Mouse (Mus musculus) spleen, postnatal 10 days (tissue): ENCODE measurements around the gene Pla1a.

Experiments used
- DNase-seq, 2 experiments: peaks; one replicate each; pipeline ENCODE4 v3.0.0; 2021 to 2022; ENCODE audit warnings: low spot score in 2 of 2

The Pla1a gene

DNA sequence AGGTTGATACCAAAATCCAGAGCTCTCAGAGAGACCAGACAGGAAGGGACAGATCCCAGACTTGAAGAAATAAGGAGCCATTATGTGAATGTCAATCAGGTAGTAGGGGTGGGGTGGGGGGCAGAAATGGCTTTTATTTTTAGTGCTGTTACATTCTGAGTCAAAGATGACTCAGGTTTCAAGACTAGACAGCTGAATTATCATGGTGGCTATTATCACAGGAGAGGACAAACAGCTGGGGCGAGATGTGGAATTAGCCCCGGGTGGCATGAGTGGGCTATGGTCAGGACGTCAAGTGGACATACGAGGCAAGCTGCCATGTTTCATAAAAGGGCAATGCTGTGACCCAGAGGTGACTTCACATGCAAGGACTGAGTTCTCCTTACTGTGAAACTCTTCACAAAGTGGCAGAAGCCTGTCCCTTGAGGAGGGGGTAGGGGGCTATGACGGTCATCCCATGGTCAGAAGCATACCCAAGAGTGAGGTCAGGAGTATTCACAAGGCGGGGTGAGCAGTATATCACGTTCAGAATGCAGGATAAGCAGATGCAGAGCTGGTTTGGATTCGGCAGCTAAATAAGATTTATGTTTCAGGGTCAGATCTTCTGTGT is 43.6 kb downstream of the Pla1a start:
- no peak for DNase-seq

- DNase-seq, result no peak
Measured at GRCm38 (mm10) chr16:38388757-38389156, 44.2 kb downstream of the Pla1a start.

DNA sequence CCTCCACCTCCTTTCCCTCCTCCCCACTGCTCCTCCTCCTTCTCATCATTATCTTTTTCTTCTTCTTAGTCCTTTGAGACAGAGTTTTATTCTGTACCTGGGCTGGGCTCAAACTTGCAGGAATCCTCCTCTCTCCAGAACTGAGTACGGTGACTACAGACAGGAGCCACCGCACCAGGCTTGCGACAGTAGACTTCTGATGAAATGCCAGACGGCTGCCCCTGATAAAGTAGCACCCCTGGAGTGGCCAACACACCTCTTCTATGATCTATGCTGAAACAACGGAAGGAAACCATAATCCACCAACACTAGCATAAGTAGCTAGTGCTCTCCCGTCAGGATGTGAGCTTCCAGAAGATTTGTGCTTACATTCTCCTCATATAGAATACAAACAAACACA is 45.6 kb downstream of the Pla1a start:
- DNase-seq, result no peak

DNA sequence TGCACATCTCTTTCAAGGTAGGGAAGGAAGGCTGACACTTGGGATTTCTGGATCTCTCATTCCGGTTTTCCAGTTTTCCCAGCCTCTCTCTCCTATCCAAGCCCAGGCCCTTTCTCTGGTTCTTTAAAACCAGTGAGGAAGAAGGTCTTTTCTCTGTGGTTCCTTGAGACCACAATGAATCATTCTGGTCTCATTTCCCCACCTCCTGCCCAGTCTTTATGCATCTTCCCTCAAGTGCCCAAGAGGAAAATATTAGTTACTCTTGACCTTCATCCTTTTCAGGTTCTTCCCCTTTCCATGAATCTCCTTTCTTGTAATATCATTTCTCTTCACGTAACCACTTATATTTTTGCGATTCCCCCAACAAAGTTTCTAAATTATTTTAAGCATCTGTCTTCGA is 47.2 kb downstream of the Pla1a start:
- DNase-seq, result no peak

DNA sequence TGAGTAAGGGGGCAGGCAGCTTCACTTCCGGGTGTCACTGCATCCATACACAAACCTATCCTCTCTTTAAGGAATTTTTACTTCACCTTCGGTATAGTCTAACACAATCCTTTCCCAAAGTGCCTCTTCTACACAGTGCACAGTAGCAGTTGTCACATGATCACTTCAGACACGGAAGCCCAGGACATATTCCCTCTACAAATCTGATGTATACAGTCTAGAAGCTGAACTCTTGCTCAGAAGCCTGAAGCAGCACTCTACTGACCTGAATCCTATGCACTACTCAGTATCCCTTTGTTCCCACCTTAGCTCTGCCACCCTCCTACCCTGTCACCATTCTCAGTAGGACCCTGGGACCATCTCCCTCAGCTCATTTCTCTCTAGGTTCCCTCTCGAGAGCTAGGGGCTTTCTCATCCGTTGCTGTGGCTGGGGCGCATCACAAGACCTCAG is 47.7 kb downstream of the Pla1a start:
- DNase-seq, result no peak

DNA sequence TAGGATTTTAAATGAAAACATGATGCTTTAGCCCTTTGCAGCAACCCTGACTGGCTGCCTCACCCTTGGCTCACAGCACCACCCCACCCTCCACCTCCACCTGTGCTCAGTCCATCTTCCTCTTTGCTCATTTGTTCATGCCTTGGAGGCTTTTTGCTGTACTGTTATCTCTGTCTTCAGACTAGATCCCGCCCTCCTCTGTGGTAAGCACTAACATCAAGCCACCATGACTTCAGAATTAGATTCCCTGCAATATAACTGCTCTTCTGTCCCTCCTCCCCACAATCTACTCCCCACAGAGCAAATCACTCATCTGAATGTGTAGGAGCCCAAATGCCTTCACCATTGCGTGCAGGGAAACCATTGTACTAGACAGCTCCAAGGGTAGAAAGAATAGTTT is 49.3 kb downstream of the Pla1a start:
- no peak for DNase-seq

GRCm38 (mm10) chr16:38379926-38380325 is 53.0 kb downstream of the Pla1a start:
- no peak for DNase-seq

- DNase-seq, result no peak
Measured at GRCm38 (mm10) chr16:38379493-38379892, 53.5 kb downstream of the Pla1a start.

- no peak for DNase-seq
Measured at GRCm38 (mm10) chr16:38379088-38379487, 53.9 kb downstream of the Pla1a start.

DNA sequence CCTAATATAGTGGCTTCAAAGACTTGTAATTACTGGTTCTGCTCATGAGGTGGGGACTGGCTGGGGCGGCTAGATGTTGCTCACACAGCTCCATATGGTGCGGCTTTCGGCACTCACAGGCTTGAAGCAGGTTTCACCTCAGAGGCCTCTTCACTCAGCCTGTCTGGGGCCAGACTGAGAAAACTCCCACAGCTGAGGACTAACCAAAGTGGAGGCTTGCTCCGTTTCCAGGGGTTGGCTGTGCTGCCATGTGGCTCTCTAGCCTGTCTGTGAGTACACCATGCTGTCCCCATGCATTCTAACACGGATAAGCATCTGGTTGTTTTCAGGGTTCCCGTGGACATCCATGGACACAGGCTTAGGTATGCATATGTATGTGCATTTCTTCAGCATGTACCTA is 54.4 kb downstream of the Pla1a start:
- no peak for DNase-seq

- DNase-seq, result no peak
Measured at GRCm38 (mm10) chr16:38377546-38377945, 55.4 kb downstream of the Pla1a start.

GRCm38 (mm10) chr16:38376841-38377249 is 56.1 kb downstream of the Pla1a start:
- DNase-seq, result no peak

DNA sequence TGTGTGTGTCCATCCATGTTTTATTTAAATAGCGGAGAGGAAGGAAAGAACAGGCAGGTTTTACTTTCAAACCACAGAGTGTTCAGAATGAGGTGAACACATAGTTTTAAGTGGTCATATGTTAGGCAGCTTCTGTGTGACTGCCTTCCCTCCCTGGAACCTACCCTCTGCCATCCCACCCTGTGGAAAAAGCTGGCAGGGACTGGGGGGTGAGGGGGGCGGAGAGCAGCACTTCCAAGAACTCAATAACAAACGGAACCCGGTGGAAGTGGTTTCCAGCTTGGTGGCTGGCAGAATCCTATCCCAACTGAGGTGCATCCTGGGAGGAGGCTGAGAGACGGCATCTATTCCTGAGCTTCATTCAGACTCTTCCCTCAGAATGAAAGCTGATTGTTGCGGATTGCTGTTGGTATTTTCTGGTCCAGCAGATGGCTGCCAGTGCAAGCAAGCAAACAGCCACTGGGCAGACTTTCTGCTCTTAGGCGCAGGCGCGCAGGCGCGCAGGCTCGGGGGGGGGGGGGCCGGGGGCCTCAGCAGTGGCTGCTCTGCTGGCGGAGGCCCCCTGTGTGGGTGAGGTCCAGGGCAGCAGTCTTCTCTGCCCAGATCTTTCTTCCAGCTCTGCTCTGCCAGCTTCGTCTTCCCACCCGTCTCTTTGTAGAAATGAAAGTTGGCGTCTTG is 56.6 kb downstream of the Pla1a start:
- DNase-seq, result peak in 1 of 2 experiments; percentile 46

- no peak for DNase-seq
Measured at GRCm38 (mm10) chr16:38375182-38375581, 57.8 kb downstream of the Pla1a start.

- peak; percentile 69 to 81 for DNase-seq
Measured at GRCm38 (mm10) chr16:38374379-38375140, 58.4 kb downstream of the Pla1a start.

DNA sequence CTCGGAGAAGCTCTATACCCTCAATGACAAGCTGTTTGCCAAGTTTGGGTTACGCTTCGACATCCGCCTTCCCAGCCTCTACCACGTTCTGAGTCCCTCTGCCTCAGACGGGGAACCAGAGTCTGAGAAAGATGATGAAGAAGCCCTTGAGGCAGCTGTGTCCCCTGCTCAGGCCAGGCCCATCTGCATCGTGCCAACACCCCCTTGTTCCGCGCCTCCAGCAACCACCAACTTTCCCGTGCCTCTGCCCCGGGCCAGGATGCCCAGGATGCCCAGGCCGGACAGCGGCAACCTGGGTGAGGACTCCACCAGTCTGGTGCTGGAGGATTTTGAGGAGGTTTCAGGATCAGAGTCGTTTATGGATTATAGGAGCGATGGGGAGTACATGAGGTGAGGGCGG is 59.0 kb downstream of the Pla1a start:
- DNase-seq, result no peak

- DNase-seq, result no peak
Measured at GRCm38 (mm10) chr16:38373439-38373838, 59.5 kb downstream of the Pla1a start.

DNA sequence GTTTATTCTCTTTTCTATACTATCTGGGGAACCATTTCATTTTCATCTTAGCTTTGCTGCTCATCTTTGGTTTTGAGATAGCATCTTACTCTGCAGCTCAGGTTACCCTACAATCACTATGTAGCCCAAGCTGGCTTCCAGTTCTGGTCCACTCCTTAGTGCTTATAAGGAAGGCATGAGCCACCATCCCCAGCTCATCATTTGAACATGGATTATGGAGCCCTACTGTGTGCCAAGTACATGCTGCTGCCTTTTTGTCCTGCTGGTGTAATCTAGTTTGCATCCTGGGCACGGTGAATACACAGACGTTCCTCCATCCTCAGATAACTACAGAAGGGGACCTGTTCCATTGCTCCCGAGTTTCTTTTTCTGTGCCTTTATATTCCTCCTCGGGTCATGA is 60.1 kb downstream of the Pla1a start:
- DNase-seq, result no peak

GRCm38 (mm10) chr16:38371705-38372296 is 61.1 kb downstream of the Pla1a start:
- peak; percentile 67 to 76 for DNase-seq

DNA sequence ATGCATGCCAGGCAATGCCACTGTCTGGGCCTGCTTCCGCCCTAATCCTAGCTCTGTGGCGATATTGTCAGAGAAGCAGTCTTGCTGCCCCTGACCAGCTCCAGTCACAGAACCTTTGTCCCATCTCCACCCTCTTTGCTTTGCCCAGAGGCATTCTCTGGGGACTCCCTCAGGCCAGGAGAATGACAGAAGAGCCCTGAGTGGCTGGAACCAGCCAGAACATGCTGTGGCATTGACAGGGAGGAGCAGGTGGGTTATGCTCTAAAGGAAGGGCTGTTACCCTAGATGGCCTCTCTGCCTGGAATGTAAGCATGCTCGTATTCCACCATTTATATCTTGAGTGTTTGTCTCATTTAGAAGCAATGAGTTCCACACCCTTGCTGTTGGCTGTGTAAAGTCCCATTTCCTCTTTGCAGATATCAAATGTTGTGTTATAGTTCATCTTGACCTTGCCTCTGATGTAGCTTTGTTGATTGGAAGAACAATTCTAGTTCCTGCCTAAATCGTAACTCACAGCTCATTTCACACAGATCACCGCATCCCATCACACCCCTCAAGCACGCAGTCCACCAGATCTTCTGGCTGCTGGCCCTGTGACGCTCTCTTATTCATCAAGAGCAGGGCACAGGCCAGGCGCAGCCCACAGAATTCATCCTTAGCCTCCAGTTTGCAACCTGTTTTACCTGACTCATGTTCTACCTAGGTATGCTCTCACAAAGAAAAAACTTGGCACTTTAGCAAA is 62.1 kb downstream of the Pla1a start:
- DNase-seq, result no peak

DNA sequence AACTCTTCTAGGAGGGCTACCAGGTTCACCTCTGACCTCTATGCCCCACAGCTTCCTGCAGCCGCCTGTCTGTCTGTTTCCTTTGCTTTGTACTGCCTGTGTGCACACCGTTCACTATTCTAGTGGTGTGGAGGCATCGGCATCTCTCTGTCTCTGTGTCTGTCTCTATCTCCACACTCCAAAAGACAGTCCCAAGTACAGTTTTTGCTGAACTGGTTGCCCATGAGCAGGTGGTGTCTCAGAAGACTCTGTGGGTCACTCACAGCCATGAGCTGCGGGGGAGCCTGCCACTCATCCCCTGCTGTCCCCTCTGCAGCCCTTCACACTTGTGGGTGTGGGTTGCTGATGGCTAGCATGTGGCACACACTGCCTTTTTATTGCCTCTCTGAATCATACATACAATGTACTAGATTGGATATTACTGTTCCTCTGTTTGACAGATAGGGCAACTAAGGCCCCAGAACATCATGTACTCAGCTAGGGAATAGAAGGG is 62.9 kb downstream of the Pla1a start:
- no peak for DNase-seq

DNA sequence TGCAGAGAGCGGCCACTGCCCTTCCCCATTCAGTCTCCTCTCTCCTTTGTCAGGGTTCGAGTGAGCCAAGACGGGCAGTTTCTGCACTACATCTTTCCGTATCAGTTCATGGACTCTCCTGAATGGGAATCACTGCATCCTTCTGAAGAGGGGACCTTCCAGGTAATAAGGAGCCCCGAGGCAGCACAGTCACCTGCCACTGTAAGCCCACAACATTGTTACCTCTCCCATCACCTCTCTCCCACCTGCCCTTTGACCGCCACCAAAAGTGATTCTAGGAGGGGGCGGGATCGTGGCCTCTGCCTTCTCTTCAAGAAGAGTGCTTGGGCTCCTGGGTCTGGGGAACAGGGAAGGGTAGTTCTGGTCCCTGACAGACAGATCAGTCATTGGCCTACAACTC is 63.5 kb downstream of the Pla1a start:
- DNase-seq, result no peak
